Mouse (Mus musculus): ENCODE data around the gene Vwa8.
"Not testable (repeated sequence)": the region's sequence is repeated elsewhere in the genome, so short reads cannot be mapped to it uniquely, and the experiment has no call there.

Gene Vwa8

GRCm38 (mm10) chr14:78984296-78984695 is 135.4 kb downstream of the Vwa8 start:
- DNase-seq (ENCODE audit: low spot score), result no peak

GRCm38 (mm10) chr14:78987543-78987942 is 138.7 kb downstream of the Vwa8 start:
- no peak for DNase-seq (ENCODE audit: low spot score)

GRCm38 (mm10) chr14:78992456-78992855 is 143.6 kb downstream of the Vwa8 start:
- no peak for DNase-seq (ENCODE audit: low spot score)

- no peak for DNase-seq (ENCODE audit: low spot score)
These were observed 144.7 kb downstream of the Vwa8 start for GRCm38 (mm10) chr14:78993515-78993914.

- DNase-seq (ENCODE audit: low spot score), result no peak
These were observed 147.5 kb downstream of the Vwa8 start for GRCm38 (mm10) chr14:78996359-78996758.

- DNase-seq (ENCODE audit: low spot score), result no peak
These were observed 154.7 kb downstream of the Vwa8 start for GRCm38 (mm10) chr14:79003576-79003975.

GRCm38 (mm10) chr14:79017710-79018109 is 168.9 kb downstream of the Vwa8 start:
- not testable (repeated sequence) for DNase-seq (ENCODE audit: low spot score)

GRCm38 (mm10) chr14:79018564-79018963 is 169.7 kb downstream of the Vwa8 start:
- peak; percentile 63 for DNase-seq (ENCODE audit: low spot score)

- no peak for DNase-seq (ENCODE audit: low spot score)
These were observed 172.9 kb downstream of the Vwa8 start for GRCm38 (mm10) chr14:79021725-79022124.

- no peak for DNase-seq (ENCODE audit: low spot score)
These were observed 180.2 kb downstream of the Vwa8 start for GRCm38 (mm10) chr14:79028996-79029575.

- no peak for DNase-seq (ENCODE audit: low spot score)
These were observed 181.9 kb downstream of the Vwa8 start for GRCm38 (mm10) chr14:79030715-79031114.

- no peak for DNase-seq (ENCODE audit: low spot score)
These were observed 182.4 kb downstream of the Vwa8 start for GRCm38 (mm10) chr14:79031230-79031740.

- no peak for DNase-seq (ENCODE audit: low spot score)
These were observed 184.5 kb downstream of the Vwa8 start for GRCm38 (mm10) chr14:79033396-79033795.

- peak; percentile 88 for DNase-seq (ENCODE audit: low spot score)
These were observed 185.7 kb downstream of the Vwa8 start for GRCm38 (mm10) chr14:79034511-79034913.

GRCm38 (mm10) chr14:79035575-79035974 is 186.7 kb downstream of the Vwa8 start:
- DNase-seq (ENCODE audit: low spot score), result no peak

GRCm38 (mm10) chr14:79047186-79047585 is 198.3 kb downstream of the Vwa8 start:
- no peak for DNase-seq (ENCODE audit: low spot score)

- DNase-seq (ENCODE audit: low spot score), result no peak
These were observed 199.1 kb downstream of the Vwa8 start for GRCm38 (mm10) chr14:79047956-79048355.

- no peak for DNase-seq (ENCODE audit: low spot score)
These were observed 200.7 kb downstream of the Vwa8 start for GRCm38 (mm10) chr14:79049544-79049943.

- no peak for DNase-seq (ENCODE audit: low spot score)
These were observed 216.8 kb downstream of the Vwa8 start for GRCm38 (mm10) chr14:79065636-79066035.

GRCm38 (mm10) chr14:79069515-79069914 is 220.7 kb downstream of the Vwa8 start:
- no peak for DNase-seq (ENCODE audit: low spot score)

GRCm38 (mm10) chr14:79074786-79075185 is 225.9 kb downstream of the Vwa8 start:
- DNase-seq (ENCODE audit: low spot score), result peak; percentile 33

- peak; percentile 37 for DNase-seq (ENCODE audit: low spot score)
These were observed 227.9 kb downstream of the Vwa8 start for GRCm38 (mm10) chr14:79076560-79077300.

GRCm38 (mm10) chr14:79083573-79083972 is 234.7 kb downstream of the Vwa8 start:
- no peak for DNase-seq (ENCODE audit: low spot score)

GRCm38 (mm10) chr14:79086006-79086405 is 237.2 kb downstream of the Vwa8 start:
- no peak for DNase-seq (ENCODE audit: low spot score)
